Mouse (Mus musculus): ENCODE data around the gene Mrps30. TPM values are rescaled to one million over a fixed set of nuclear protein-coding genes. Genes with fewer than 3 reads are reported as not detected.
"Not testable (repeated sequence)": the region's sequence is repeated elsewhere in the genome, so short reads cannot be mapped to it uniquely, and the experiment has no call there.

Gene Mrps30
- 10 to 100 TPM; 22.7 to 27.5 TPM for total RNA-seq (2021)
- long read RNA-seq, experiment 1, transcript Mrps30-201 (5 exons, 3,319 nt): major isoform, 67 of 68 reads
- long read RNA-seq, experiment 1, partial matches to known transcripts: 1 of 68 reads
- long read RNA-seq, experiment 1, other reads (novel, unspliced or antisense): 0 of 68 reads
- long read RNA-seq, experiment 2, transcript Mrps30-201 (5 exons, 3,319 nt): major isoform, 115 of 120 reads
- long read RNA-seq, experiment 2, partial matches to known transcripts: 1 of 120 reads
- long read RNA-seq, experiment 2, other reads (novel, unspliced or antisense): 4 of 120 reads

GRCm38 (mm10) chr13:118386511-118387447, at the start of gene Mrps30, which contains the start of gene B430218F22Rik:
TSS of gene Mrps30 (minus strand) at chr13:118387252.
TSS of gene B430218F22Rik (plus strand) at chr13:118386630.
- peak; percentile 94 to 96 for DNase-seq (ENCODE audit: low spot score in 2 of 2)

- no peak for DNase-seq (ENCODE audit: low spot score in 2 of 2)
Observed at GRCm38 (mm10) chr13:118420847-118421246, 33.8 kb upstream of the Mrps30 start.

DNA sequence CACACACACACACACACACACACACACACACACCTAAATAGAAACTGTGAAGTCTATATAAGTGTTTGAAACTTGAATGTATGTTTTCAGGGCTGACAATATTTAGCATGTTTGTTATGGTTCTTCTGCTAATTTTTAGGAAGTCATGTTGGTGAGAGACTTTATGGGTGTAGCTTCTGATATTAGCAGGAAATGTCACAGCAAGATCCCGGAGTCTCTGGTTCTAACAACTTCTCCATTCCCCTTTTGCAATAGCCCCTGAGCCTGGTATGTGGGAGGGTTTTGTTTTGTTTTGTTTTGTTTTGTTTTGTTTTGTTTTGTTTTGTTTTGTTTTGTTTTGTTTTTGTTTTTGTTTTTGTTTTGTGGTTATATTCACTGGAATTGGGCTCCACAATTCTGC, 33.4 kb upstream of the Mrps30 start:
- no peak for DNase-seq (ENCODE audit: low spot score in 2 of 2)

GRCm38 (mm10) chr13:118418163-118418562, 31.1 kb upstream of the Mrps30 start:
- no peak for DNase-seq (ENCODE audit: low spot score in 2 of 2)

- no peak for DNase-seq (ENCODE audit: low spot score in 2 of 2)
Observed at GRCm38 (mm10) chr13:118411297-118411992, 24.4 kb upstream of the Mrps30 start.

GRCm38 (mm10) chr13:118403544-118403943, 16.5 kb upstream of the Mrps30 start:
- DNase-seq (ENCODE audit: low spot score in 2 of 2): no peak

DNA sequence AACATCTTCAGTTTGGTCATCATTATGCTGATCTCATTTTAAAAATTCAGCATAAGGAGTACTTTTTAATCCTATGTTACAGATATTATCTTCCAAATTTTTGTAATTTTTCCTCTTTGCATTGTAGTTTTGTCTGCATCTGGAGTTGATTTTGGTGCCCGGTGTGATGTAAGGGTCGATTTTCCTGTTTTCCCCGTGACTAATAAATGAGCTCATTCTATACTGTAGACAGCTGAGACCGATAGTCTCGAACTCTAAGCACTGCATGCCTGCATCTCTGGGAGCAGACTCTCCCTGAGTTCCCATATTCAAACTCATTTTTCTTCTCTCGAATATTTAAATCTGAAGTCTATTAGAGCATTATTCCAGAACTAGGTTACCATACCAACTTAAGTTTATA, 13.3 kb upstream of the Mrps30 start:
- no peak for DNase-seq (ENCODE audit: low spot score in 2 of 2)

GRCm38 (mm10) chr13:118395803-118396202, 8.8 kb upstream of the Mrps30 start:
- no peak for DNase-seq (ENCODE audit: low spot score in 2 of 2)

GRCm38 (mm10) chr13:118387448-118387801, 373 bp upstream of the Mrps30 start:
- DNase-seq (ENCODE audit: low spot score in 2 of 2): not testable (repeated sequence)

DNA sequence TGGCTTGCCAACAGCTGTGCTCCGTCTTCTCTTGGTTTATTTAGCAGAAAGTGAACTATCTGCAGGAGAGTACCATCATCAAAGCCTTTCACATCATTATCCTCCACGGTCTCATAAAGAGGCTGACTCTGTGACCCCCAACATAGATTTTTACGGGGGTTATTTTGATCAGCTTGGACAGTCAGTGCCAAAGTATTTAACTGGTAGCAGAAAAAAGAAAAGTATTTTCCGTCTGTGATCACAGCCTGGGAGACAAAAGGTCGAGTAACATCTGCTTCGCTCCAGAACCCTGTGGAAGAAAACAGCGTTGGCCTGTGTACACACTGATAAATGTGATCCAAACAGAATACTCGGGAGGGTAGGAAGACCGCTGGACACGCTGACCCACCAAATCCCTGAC, 6.7 kb downstream of the Mrps30 start:
- no peak for DNase-seq (ENCODE audit: low spot score in 2 of 2)

GRCm38 (mm10) chr13:118379155-118379554, 7.9 kb downstream of the Mrps30 start:
- DNase-seq (ENCODE audit: low spot score in 2 of 2): peak; percentile 31 to 51

- DNase-seq (ENCODE audit: low spot score in 2 of 2): no peak
Observed at GRCm38 (mm10) chr13:118372871-118373270, 14.2 kb downstream of the Mrps30 start.

GRCm38 (mm10) chr13:118365774-118366173, 21.3 kb downstream of the Mrps30 start:
- no peak for DNase-seq (ENCODE audit: low spot score in 2 of 2)

- DNase-seq (ENCODE audit: low spot score in 2 of 2): no peak
Observed at GRCm38 (mm10) chr13:118363342-118363741, 23.7 kb downstream of the Mrps30 start.

DNA sequence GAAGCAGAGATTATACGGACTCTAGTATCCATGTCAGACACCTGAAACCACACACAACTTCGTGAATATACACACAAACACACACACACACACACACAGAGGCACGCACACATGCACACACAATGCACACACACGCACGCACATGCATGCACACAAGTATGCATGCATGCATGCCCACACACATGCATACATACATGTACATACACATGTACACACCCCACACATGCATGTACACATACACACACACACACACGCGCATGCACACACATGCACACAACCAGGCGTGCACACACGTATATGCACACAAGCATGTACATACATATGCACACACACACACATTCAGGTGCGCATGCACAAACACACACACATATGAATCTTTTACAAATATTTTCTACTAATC, 36.2 kb downstream of the Mrps30 start:
- DNase-seq (ENCODE audit: low spot score in 2 of 2): no peak

DNA sequence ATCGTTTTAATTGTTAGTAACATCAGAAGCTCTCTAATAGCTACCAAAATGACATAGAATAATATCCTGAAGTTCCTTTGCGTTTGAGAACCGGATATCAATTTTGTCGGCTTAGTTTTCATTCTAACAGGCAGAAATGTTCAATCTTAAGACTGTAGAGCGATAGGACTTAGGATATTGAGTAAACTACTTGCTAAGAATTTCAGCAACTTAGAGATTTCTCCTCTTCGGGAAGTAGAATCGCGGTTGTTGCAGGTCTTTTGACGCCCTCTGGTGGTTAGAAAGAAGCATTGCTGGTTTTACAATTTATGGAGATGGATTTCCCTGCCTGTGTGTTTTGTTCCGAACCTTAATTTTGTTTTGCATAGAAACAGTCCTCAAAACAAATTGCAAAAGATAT, 36.8 kb downstream of the Mrps30 start:
- DNase-seq (ENCODE audit: low spot score in 2 of 2): no peak

Other genes with a start within 250 kb of the Mrps30 start
- gene B430218F22Rik, start 622 bp downstream of the Mrps30 start, total RNA-seq (2021): under 1 TPM in 1 of 2 experiments, not detected in 1; 0.20 TPM

All from adrenal gland, adult 18-20 months (tissue).